Mouse (Mus musculus) adrenal gland (tissue): ENCODE results near the gene Ankrd61.

Source experiments
- intact Hi-C: fragments of 180-260 bp; cut with DNase I; formaldehyde crosslinking; loops from one replicate; pipeline ENCODE4 v1.15.1; 2025

Gene Ankrd61

DNA sequence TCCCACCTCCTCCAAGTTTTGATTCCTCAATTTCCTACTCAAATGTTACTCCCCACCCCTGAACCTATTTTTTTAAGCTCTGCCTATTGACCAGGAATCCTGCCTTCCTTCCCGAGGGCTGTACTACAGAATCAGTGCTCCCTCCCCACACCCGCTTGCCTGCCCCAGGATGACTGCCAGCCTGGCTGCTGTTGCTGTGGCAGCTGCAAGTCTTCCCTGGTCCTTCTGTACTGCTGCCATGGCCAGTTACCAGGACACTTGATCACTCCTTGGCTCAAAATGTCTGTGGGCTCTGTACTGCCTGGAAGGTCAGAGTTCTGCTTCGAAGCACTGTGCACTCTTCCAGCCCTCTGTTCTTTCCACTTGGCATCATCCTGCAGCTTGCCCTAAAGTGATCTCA is 4.6 kb upstream of the Ankrd61 start:
- intact Hi-C loops: no loop called here

DNA sequence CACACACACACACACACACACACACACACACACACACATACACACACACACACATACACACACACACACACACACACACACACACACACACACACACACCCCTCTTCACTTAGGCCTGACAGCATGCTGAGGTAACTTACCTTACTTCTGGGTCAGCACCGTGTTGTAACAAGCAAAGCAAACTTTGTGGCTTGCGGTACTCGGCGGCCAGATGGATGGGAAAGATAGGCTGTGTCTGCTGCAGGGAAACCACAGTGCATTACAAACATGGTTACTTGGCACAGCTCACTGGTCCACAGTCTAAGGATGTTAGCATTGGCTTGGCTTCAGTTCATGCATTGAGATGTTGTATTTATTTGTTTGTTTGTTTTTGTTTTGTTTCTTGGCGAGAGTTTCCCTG is 4.1 kb downstream of the Ankrd61 start:
- intact Hi-C loops: no loop called here

DNA sequence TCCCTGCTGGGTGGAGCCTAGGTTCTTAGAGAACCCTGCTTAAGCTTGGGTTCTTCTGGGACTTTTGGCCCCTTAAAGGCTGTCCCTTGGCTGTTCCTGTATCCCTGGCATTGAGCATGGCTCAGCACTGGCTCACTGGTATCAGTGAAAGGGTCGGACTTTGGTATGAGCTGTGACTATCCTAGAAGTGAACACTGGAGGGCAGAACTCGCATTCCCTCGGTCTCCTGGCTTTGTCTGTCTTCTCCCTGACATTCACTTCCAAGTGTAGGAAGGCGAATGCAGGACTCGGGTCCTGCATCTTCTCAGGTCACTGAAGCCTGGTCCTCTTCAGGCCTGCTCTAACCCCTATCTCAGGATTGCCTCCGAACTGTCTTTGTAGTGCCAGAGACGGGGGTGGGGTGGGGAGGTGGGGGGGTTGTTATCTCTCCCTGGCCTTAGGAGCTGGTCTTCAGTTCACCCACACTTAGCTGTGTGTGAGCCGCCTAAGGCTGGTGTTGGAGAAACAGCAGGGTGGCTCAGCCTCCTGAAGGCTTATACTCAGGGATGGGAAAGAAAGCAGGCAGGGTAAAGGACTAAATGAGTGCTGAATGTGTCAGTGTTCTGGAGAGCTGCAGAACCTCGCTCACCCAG is 5.1 kb downstream of the Ankrd61 start:
- intact Hi-C loops: no loop called here

DNA sequence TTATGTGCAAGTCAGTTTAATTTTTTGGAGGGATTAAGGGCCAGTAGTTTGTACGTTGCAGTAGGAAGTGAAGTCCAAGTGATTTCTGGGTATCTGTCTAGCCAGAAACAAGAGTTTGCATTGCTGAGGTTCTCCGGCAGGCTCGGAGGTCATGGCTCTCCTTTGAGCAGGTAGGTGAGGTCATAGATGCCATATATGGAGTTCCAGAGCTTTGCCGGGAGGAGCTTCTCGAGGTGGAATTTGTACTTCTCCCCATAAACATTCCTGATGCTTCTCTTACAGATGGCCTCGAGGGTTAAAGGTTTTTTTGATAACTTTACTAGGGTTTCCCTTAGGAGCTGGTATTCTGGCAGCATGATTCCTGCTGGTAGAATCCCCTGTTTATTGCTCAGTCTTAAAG is 6.7 kb downstream of the Ankrd61 start:
- intact Hi-C loops: loop anchor here (1.0 kb wide), 1 partner anchor 27 kb away; no protein-coding TSS in a partner anchor

DNA sequence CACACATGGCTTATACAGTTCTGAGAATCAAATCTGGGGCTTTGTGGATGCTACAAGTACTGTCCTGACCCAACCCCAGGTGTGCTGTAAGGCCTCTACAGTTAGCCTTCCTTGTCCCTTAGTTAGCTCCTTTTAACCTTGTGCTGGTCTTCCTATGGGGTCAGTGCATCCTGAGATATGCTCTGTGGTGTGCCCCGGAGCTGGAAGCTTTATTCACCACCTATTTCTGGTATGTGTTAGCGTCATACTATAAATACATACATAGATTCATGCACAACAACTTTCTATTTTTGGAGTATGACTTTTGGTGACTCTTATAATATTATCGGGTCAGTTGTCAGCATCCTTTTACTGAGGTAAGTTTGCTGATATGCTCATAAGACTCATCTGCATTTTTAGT is 12.2 kb downstream of the Ankrd61 start:
- intact Hi-C loops: no loop called here

DNA sequence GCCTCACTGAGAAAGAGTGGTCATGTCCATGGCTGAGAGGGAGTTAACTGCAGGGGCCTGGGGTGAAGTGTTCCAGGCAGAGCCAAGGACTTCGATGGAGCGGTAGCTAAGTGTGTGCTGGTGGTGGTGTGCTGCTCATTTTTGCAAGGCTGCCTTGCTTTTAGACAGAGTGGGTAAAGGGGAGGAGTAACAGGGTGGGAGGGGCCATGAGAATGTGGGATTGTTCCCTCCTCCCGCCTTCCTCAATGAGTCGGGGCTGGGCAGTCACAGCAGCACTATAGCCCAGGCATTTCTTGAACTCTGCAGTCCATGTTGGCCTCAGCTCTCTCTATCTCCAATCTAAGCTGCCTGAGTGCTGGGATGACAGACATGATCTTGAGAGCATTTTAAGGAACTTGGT is 22.9 kb downstream of the Ankrd61 start:
- intact Hi-C loops: no loop called here

DNA sequence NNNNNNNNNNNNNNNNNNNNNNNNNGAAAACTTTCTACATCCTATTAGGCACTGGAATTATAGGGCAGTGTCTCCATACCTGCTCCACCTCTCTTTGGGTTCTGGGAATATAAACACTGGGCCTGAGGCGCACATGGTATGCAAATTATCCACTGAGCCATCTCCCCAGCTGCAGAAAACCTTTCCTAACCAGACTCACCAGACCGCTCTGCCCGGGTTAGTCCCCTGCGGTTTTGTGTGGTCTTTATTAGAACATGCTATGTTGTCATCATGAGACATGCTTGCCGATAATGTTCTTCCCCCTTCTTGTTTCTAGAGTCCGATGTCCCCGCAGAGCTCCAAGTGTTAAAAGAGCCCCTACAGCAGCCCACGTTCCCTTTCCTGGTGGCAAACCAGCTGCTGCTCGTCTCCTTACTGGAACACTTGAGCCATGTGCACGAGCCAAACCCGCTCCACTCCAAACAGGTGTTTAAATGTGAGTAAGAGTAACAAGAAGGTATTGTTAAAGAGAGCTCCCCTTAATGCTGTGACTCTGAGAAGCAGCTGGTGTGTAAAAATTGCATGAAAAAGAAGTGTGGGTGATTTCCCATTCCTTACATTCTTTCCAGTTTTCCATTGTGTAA is 25.8 kb downstream of the Ankrd61 start:
- intact Hi-C loops: no loop called here
